Mouse (Mus musculus): Measurements from ENCODE around the gene 2010111I01Rik.
A peak's percentile ranks its signal among the peaks of the same experiment; 100 is the strongest.

Gene 2010111I01Rik

DNA sequence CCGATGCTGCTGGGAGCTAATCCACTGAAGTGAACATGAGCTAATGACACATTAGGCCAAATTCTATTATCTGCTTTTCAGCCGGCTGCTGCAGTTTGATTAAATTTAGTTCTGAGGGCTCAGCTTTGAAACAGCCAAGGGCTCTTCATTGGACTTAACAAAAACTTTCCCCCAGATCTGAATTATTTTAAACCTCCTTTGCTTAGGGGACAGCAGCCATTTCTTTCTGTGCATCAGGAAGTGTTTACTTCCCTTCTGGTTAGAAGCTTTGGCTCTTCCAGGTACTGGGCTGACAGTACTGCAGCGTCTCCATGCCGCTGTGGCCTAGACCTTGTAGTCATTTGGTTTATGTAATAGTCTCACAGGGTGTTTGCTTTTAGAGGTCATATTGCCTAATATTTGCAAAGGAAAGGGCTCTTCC is 149.2 kb downstream of the 2010111I01Rik start:
- no peak for DNase-seq (ENCODE audit: low spot score)

DNA sequence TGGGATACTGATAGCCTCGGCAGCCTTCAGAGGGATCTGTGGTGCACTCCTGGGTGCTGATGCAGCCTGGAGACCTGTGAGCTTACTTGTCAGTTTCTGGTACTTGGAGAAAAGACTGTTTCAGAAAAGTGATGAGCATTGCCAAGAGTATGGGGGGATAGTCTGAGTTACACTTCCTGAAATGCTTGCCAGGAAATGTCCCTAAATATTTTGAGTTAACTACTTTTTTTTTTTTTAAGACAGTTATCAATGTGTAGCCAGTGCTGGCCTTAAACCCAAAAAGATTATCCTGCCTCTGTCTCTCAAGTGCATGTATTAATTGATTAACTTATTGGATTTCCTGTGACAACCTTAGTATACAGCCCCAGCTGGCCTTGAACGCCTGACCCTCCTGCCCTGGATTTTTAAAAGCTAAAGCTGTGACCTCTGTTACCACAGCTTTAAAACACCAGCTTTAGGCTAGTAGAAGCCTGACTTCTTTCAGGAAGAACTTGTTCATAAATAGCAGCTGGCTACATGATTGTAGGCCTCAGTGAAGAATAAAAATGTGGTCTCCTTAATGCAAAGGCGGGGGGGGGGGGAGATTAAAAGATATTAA is 150.6 kb downstream of the 2010111I01Rik start:
- no peak for DNase-seq (ENCODE audit: low spot score)

DNA sequence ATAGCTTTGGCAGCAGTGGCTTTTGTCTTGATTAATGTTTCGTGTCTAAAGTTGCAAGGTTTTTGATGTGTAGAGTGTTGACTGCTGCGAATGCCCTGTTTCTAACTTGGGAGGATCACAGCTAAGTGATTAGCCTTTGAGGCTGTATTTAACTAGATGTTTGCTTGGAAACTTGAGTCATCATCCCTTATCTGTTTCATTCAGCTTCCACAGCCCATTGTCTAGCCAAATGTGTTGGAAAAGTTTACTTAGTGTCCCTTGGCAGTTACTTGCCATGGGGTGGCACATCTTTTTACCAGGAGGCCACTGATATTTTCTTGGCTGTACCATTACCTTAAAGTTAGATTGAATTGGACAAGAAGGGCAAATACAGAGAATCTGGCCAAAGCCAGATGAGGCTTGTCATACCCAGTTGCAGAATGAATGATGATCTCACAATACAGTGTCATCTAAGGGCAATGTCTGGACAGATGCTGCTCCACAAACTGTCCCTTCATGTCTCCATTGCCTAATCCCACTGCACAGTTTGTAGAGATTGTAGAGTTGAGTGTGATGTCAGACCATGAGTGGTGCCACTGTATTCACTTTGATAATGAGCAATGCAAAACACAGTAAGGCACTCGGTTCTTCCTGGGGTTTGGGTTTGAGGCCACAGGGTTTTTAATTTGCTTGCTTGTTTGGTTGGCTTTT is 152.9 kb downstream of the 2010111I01Rik start:
- DNase-seq (ENCODE audit: low spot score), result no peak

DNA sequence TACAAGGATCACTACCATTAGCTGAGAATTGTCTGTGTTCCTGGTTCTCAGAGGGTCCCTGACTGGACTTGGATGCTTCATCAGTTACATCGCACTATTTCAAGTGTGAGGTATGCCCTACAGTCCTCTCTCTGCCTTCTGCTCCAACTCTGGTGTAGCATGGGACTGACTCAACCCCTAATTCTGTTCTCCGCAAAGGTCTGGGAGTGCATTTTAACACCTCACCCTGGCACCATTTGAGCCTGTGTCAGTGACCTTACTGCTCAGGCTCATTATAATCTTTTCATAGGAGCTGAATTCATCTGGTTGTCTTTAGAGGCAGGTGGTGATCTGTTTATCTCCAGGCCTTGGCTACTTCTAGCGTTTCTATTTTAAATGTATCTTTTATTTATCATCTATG is 154.0 kb downstream of the 2010111I01Rik start:
- DNase-seq (ENCODE audit: low spot score), result no peak

DNA sequence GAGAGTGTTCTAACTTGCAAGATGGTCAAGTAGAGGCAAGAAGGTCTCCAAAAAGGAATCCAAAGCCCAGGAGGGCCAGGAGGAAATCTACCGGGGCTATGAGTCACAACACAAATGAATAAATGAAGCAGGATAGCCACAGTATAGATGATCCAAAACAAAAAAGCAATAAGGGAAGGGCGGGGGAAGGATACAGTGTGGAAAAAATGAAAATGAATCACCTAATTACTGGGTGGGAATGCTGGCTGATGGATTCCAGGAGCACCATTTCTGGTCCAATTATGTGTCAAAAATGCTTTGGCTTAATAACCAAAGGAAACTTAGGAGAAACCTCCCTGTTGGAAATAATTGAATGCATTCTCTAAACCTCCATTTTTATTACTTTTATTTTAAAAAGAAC is 155.6 kb downstream of the 2010111I01Rik start:
- no peak for DNase-seq (ENCODE audit: low spot score)

DNA sequence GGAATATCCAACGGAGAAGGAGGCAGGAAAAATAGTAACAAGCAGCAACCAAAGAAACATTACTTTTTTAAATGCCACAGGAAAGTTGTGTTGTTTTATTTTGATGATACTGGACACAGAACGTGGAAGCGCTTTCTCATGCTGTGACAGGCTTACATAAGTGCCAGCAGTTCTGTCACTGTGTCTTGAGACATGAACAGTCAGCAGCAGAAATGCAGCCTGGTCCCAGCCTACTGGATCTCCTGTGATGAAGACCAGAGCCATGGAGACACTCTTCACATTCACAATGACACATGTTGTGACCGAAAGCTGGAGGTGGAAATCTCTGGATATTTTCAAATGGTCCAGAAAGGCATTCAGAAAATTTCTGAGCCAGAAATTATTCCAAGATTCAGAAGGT is 157.1 kb downstream of the 2010111I01Rik start:
- DNase-seq (ENCODE audit: low spot score), result no peak

DNA sequence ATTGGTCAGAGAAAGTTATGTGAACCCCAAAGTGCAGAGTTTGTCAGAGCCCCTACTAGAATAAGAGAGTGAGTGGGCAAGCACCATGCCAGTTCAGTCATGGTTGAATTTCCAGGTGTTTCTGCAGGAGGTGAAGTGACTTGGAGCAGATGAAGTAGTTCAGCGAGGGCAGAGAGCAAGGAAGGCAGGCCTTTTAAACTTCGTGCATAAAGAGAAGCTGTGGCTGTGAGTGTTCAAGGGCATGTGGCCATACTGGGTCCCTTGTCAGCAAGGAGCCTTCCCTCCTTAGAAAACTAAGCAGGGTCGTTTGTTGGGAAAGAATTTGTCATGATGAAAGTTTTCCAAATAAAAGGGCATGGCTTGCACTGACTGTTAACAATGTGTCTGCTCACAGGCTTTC is 161.5 kb downstream of the 2010111I01Rik start:
- DNase-seq (ENCODE audit: low spot score), result no peak

DNA sequence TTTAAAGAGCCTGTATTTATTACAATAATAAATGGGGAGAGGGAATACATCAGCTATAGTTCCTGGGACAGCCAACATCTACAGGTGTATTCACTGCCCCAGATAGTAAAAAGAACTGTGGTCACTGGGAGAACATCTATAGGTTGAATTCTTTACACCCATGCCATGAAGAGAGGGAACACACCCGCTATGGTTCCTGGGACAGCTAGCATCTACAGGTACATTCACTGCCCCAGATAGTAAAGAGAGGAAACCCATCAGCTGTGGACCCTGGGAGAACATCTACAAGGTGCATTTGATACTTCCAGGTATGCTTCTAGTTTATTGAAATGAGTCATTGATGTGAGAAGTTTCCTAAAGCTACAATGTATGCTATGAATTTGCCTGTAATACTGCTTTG is 162.8 kb downstream of the 2010111I01Rik start:
- DNase-seq (ENCODE audit: low spot score), result no peak

DNA sequence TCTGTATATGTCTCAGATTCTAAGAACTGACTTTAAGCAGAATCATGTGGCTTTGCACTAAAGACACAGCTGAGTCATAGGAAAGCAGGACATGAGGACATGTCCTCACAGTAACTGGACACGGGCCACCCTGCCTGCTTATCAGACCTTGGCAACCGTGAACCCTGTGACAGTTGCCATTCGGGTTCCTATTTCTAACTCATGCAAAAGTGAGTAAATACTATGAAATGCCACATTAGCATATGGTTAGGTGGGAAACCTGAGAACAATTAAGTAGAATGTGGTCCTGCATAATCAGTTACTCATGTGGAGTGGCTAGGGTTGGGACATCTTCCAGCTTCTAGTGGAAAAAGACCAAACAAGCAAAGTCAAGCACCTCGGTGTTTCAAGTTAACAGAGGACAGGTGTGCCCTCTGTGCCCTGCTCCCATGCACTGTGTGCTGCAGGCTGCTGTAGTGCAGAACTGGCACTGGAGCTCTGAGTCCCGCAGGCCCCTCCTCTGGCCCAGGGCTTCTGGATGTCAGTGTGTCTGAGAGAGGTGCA is 170.3 kb downstream of the 2010111I01Rik start:
- no peak for DNase-seq (ENCODE audit: low spot score)

DNA sequence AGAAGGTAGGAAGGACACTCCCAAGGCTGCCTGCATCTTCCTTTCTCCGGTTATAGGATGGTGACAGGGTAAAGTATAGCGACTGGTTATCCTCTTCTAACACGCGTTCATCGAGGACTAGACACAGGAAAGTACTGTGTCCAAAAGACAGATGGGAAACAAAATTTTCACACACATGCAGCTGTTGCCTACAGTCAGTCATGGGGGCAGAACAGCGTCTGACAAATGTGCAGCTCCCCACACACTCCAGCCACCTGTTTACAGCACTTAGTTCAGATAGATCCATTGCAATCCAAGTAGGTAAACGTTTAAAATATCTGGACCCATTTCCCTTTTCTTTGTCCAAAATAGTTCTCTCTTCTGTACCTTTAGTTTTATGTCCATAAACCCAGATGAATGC is 171.3 kb downstream of the 2010111I01Rik start:
- DNase-seq (ENCODE audit: low spot score), result no peak

DNA sequence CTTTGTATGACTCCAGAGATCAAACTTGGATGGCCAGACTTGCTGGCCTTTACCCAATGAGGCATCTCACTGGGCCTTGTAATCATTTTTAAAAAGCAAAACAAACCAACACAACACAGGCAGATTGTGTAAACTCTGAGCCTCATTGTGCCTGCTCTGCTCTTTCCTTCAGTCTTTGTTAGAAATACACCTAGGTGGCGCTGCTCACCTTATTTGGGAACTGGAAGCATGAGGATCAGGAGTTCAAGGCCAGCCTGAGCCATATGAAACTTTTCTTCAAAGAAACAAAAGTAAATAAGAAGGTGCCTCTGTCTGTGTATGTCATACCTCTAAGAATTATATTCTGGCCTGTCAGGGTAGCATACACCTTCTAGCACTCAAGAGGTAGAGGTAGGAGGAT is 172.1 kb downstream of the 2010111I01Rik start:
- no peak for DNase-seq (ENCODE audit: low spot score)

DNA sequence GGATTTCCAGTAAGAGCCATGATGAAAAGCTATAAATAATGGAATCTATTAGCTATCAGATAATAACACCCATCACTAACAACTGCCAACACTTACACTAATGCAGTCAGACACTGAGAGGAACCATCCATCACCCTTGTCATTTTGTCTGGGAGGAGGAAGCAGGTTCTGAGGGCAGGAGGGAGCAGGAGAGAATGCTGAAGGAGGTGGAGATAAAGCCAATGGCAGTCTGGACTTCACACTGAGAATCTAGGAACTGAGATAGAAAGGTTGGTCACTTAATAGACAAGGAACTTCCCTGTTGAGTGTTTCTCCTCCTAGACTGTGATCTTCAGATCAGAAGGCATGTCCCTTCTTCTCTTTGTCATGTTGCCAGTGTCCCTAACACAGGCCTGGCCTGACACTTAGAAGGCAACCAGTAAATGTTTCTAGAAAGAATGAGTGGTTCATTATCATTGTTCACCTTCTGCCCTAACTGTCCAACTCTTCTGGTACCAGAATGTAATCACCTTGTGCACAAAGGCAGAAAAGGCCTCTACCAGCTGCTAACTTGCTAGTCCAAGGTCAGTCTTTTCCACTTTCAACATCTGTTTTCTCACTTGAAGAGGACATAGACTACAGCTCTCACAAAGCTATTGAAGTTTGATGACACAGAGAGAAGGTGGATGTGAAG is 173.8 kb downstream of the 2010111I01Rik start:
- no peak for DNase-seq (ENCODE audit: low spot score)

DNA sequence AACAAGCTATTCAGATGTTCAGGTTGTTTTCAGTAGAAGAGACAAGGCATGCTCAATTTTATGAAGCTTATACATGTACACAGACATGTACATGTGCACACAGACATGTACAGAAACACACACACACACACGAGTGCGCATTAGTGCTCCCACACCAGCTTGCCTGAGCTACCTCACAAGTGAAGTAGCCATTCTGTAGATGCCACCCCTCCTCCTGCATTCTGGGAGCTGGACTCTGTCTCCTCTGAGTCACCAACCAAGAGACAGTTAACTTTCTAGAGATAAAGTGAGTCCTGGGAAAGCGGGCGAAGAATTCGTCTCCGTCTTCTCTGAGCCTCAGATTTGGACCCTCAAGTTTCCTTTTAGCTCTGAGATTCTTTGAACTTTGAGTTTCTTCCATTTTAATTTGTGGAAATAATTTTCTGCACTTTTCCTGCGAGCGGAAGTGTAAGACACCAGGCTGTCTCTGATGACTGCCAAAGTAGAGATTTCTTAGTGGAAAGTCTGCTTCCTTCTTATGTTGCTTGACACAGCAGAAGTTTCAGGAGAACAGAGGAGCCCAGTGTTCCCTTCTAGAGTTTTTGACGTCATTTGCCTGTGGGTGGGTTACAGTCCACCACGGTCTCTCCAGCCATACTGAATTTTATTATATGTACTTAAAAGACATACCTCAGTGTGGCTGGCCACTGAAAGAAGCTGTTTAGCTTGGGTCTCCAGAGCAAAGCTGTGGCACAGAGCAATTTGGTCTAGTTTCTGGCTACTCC is 175.0 kb downstream of the 2010111I01Rik start:
- no peak for DNase-seq (ENCODE audit: low spot score)

DNA sequence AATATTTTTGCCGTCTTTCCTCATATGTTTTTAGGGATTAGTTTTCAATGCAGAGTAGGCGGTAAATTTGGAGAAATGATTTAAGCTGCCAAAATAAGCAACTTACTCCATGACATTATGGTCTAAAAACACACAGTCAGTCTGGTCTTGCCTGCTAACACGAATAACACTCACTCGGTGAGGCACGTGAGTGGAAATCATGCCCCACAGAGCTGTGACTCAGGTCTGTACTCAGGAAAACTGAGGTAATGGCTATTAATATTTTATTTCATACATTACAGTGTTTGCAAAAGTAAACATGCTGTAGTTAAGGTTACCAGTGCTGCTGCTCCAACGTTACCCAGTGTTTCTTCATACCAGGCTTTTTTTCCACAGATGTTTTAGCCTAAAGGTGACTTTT is 176.1 kb downstream of the 2010111I01Rik start:
- no peak for DNase-seq (ENCODE audit: low spot score)

DNA sequence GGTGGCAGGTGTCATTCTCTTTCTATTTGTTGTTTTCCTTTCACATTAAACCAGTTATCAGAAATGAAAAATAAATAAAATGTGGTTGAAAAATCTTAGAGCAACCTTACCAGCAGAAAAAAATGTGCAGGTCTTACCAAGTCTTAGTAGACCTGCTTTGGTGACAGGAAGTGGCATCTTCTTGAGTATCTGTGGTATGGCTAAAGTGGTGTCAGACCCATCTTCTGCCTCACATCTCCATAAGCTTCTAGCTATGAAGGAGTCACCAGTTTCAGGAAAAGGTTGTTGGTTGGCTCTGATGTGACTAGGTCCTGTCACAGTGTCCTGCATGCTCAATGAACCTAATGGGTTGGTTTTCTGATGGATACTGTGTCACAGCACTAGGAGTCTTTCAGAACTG is 176.6 kb downstream of the 2010111I01Rik start:
- DNase-seq (ENCODE audit: low spot score), result peak; percentile 8

DNA sequence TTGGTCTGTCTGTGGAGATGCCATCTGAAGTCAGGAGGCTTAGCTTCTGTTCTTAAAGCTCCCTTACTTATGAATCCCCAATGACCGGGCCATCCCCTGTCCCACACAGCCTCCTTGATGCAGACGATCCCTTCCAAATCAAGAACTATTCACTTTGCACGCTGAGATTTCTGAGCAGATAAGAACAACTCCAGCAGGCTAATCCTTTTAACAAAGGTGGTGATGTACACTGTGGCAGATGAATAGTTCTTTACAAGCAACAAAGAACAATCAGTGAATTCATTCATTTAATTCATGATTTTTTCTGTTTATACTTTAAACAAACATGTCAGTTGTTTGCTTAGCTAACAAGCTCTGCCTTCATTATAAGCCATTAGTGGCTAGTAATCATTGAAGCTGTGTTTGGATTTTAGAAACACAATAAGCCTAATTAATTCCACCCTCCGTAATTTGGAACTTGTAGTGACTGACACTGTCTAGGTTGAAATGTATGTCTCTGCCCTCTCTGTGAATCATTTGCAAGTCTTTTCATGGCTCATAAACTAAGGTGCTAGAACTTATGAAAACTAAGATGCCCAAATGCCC is 182.0 kb downstream of the 2010111I01Rik start:
- no peak for DNase-seq (ENCODE audit: low spot score)

DNA sequence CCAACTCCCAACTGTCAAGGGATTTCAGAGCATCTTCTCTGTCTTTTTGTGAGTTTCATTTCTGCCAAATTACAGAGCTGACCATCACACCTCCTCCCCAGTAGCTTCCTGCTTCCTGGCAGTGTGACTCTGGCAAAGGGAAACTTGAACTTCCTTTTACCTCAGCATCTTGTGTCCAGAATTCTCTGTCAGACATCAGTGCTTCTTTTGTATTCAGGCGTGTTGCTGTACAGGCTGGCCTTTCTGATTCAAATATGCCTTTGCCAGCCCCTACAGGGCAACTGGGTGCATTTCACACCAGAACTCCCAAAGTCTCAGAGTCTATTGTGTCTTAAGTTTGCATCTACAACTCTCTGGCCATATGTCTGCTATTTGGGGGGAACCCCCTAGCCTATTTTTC is 183.5 kb downstream of the 2010111I01Rik start:
- no peak for DNase-seq (ENCODE audit: low spot score)

DNA sequence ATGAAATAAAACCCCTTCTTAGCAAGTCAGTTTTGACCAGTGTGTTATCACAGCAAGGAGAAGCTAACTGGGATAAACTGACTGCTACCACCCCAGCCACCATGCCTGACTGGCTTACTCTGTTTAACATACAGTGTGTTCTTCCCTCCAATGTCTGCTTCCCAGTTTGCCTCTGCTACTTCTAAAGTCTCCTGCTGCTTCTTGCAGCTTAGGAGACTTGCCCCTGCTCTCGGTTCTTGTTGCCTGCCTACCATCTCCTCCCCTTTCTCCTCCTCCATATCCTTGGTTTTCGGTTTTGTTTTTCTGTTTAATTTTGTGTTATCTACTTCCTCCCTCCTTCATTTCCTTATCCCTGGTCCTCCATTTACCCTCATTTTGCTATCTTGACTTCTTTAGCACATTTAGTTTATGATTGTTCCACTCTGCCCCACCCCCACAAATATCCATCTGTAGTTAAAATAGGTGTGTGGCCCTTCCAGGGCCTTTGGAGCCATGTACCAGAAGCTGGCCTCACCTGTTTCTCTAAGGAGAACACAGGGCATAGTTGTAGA is 185.9 kb downstream of the 2010111I01Rik start:
- no peak for DNase-seq (ENCODE audit: low spot score)

DNA sequence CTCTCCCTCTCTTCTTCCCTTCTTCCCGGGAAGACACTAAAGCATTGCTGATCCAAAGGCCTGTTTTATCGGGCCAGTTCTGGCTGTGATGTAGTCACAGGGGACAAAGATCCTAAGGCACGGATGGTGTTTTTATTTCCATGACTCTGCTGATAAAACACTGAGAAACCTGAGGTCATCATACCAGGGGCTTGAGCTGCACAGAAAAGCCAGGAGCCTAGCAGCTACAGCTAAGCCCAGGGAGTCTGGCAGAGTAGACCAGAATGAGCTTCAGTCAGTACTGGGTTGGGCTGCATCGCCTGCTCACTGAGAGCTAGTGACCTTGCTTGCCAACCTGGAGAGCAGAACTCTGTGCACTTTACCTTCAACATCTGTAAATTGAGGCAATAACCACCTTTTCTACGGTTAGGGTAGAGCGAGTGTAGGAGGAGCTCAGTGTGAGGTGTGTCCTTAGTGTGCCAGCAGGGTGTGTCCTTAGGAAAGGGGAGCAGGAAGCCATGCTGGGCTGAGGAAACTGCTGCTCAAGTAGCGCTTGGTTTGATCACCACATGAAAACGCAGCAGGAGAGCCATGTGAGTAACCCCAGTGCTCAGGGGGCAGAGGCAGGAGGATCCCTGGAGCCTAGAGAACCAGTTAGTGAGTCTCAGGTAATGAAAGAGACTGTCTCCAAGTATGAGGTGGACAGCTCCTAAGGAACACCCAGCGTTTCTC is 186.5 kb downstream of the 2010111I01Rik start:
- DNase-seq (ENCODE audit: low spot score), result no peak

DNA sequence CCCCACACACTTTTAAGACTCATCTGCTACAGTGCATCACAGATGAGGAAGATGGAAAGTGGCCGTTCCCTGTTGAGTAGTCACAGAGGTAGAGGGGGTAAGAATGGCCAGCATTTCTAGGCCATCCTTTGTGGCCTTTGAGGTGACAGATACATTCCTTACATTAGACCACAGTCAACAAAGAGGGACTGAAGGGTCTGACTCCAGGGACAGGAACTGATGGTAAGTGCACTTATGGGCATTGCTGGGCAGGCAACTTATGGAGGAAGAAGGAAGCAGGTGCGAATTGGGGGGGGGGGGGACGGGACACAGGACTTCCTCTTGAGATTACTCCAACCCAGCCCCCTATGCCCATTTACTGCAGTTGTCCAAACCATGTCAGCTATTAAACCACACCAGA is 187.8 kb downstream of the 2010111I01Rik start:
- DNase-seq (ENCODE audit: low spot score), result no peak

DNA sequence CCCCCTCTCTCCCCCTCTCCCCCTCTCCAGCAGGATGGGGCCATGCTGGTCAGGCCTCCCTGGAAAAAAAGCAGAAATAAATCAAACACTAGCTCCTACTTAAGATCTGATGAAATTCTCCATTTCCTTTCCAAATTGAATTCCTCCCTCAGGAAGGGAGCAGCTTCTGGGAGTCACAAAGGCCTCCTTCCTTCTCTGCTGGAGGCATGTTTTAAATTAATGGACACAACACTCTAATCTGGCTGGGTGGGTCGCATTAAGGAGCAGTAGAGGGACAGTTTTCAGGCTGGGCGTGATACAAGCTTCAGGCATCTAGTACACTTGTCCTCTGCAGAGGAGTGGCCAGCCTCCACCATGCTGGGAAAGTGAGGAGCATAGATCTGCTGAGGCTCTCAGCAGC is 188.7 kb downstream of the 2010111I01Rik start:
- no peak for DNase-seq (ENCODE audit: low spot score)

Measured in T-cell, adult 2 months (primary cell).